ENCODE assay signal across 8 mouse cellular contexts in genomic region chr3:153944335-153944990, GRCm38 (mm10). TPM values are rescaled to one million over a fixed set of nuclear protein-coding genes. Genes with fewer than 3 reads are reported as not detected.
A peak's percentile ranks its signal among the peaks of the same experiment; 100 is the strongest.
DNase-seq lines count a peak whose midpoint lies in the region; ATAC-seq and TF ChIP-seq lines count a peak whose summit lies in the region.

Gene Acadm, minus strand, starts transcription at chr3:153944632.

- DNase-seq in G1E (ENCODE audit: low spot score): peak; percentile 82
- DNase-seq in cerebellum, adult 18-20 months: peak; percentile 95 to 97
- peak; percentile 91 for DNase-seq in forebrain, postnatal 0 days
- DNase-seq in heart, postnatal 4 days: peak; percentile 99
- DNase-seq in layer of hippocampus, adult 8-10 months (ENCODE audit: low spot score in 2 of 2): peak; percentile 93 to 94
- DNase-seq in ovary, adult 18-20 months (ENCODE audit: low spot score): peak; percentile 99
- peak; percentile 97 for DNase-seq in thymus, postnatal 0 days (ENCODE audit: low spot score)

- peak; percentile 94 for ATAC-seq in G1E (ENCODE audit: extremely low read depth, insufficient number of reproducible peaks, low FRiP score, poor library complexity, severe bottlenecking)
- peak; percentile 96 for ATAC-seq in forebrain, postnatal 0 days
- peak; percentile 98 for ATAC-seq in lung, embryonic 15.5 days (ENCODE audit: borderline replicate concordance, extremely low read depth, low FRiP score, low TSS enrichment)

- peak within 1 kb of the TSS; percentile 63 for H3K9ac ChIP-seq in forebrain, postnatal 0 days
- H3K9ac ChIP-seq in lung, embryonic 15.5 days: peak within 1 kb of the TSS; percentile 87

- no peak for TF ChIP-seq CTCF in G1E (IDR thresholded peaks at IDR 0.05; ENCODE audit: low read depth, low read length)
- peak; percentile 15; the same call in 1 of the 2 replicates for TF ChIP-seq CTCF in forebrain, postnatal 0 days (IDR thresholded peaks at IDR 0.05; ENCODE audit: low read depth)

- peak within 1 kb of the TSS; percentile 66 for H3K4me2 ChIP-seq in forebrain, postnatal 0 days (ENCODE audit: low read depth)
- peak within 1 kb of the TSS; percentile 81 for H3K4me2 ChIP-seq in lung, embryonic 15.5 days

- no peaks in the 10 kb centered on the region for H3K9me3 ChIP-seq in G1E (replicated peaks)
- H3K9me3 ChIP-seq in forebrain, postnatal 0 days (ENCODE audit: low read length): no peaks in the 10 kb centered on the region
- H3K9me3 ChIP-seq in lung, embryonic 15.5 days: no peaks in the 10 kb centered on the region

- H3K27ac ChIP-seq in forebrain, postnatal 0 days (ENCODE audit: low read depth, low read length): peak within 1 kb of the TSS; percentile 59
- peak within 1 kb of the TSS; percentile 88 for H3K27ac ChIP-seq in lung, embryonic 15.5 days

- WGBS in forebrain, postnatal 0 days: under 1% methylated on average over 41 of the region's 41 CpGs
- under 1% methylated on average over 40 of the region's 41 CpGs for WGBS in lung, embryonic 15.5 days

- H3K27me3 ChIP-seq in G1E (ENCODE audit: insufficient read depth, low read length): no peaks in the 10 kb centered on the region
- no peaks in the 10 kb centered on the region for H3K27me3 ChIP-seq in forebrain, postnatal 0 days (ENCODE audit: insufficient read depth, low read length)
- H3K27me3 ChIP-seq in lung, embryonic 15.5 days: no peaks in the 10 kb centered on the region

- H3K4me3 ChIP-seq in G1E (ENCODE audit: low read depth, low read length): peak within 1 kb of the TSS; percentile 94
- peak within 1 kb of the TSS; percentile 66 for H3K4me3 ChIP-seq in forebrain, postnatal 0 days (ENCODE audit: low read depth, low read length)
- H3K4me3 ChIP-seq in lung, embryonic 15.5 days: peak within 1 kb of the TSS; percentile 87

- peaks cover 26% of the 10 kb centered on the region for H3K36me3 ChIP-seq in G1E (replicated peaks)
- H3K36me3 ChIP-seq in forebrain, postnatal 0 days (ENCODE audit: insufficient read depth): no peaks in the 10 kb centered on the region
- H3K36me3 ChIP-seq in lung, embryonic 15.5 days: no peaks in the 10 kb centered on the region

- H3K4me1 ChIP-seq in G1E (ENCODE audit: insufficient read depth, low read depth, low read length): peaks cover 24% of the 10 kb centered on the region
- 0 out of 2 replicates have a peak, but pooled peaks cover 4% of the 10 kb centered on the region for H3K4me1 ChIP-seq in forebrain, postnatal 0 days (ENCODE audit: insufficient read depth)
- H3K4me1 ChIP-seq in lung, embryonic 15.5 days: peaks cover 10% of the 10 kb centered on the region; the same call in 1 of the 2 replicates

RNA-seq across cellular contexts. Expression of gene Acadm, which starts in this region (rescaled TPM):
- 89.2 and 89.9 TPM in 2 replicates for total RNA-seq in G1E (2014; fragmentation: Nextera tagmentation)
- 212 and 260 TPM in 2 replicates for total RNA-seq in G1E (2017)
- polyA plus RNA-seq in G1E (2012): 6.4 and 8.3 TPM in 2 replicates
- 31.5 and 32.4 TPM in 2 replicates for total RNA-seq in forebrain, postnatal 0 days (2014; rRNA removed)
- 39.7 and 40.1 TPM in 2 replicates for polyA plus RNA-seq in forebrain, postnatal 0 days (2015; fragmentation: Nextera tagmentation; extraction: Ambion mirVana)
- 100 to 1,000 TPM; 579 to 585 TPM for total RNA-seq in heart, postnatal 4 days (2021)
- total RNA-seq in layer of hippocampus, adult 8-10 months (2022): 10 to 100 TPM; 42.0 to 60.0 (median 46.9) TPM
- 53.2 and 60.5 TPM in 2 replicates for polyA plus RNA-seq in lung, embryonic 15.5 days (2015; fragmentation: Nextera tagmentation; extraction: Ambion mirVana)
- polyA plus RNA-seq in thymus, postnatal 0 days (2015; fragmentation: Nextera tagmentation; extraction: Ambion mirVana): 69.3 and 70.5 TPM in 2 replicates

Comparison
In these comparisons a context has a peak if more than half of its experiments do, and no peak if none do; other contexts are left out.
1. Peak in every context shown above with its lines: DNase-seq, ATAC-seq, H3K4me3 ChIP-seq and H3K27ac ChIP-seq.